Mouse (Mus musculus): Measurements from ENCODE around the gene Top1. TPM values are rescaled to one million over a fixed set of nuclear protein-coding genes. Genes with fewer than 3 reads are reported as not detected.
A peak's percentile ranks its signal among the peaks of the same experiment; 100 is the strongest.

The Top1 gene
- polyA plus RNA-seq, 1 experiment from 2014 or later: 122 TPM

DNA sequence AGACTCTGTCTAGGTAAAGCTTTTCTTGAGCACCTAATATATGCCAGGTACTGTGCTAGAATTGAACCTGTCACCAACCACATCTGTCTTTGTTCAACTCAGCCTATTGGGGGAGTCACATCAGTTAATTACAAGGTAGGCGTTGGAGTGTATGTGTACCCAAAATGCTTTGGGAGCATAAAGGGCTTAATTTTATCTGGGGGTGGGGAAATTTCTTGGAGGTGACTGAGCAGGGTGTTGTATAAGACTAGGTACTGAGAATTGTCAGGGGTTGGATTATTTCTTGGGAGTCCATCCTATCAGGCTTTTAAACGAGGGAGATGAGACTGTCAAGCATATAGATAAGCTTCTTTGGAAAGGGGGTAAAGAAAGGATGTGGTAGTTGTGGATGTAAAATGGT is 2.4 kb downstream of the Top1 start:
- H3K4me2 ChIP-seq (ENCODE audit: low read depth, severe bottlenecking): peak overlapping the region; percentile 69
- 52% methylated on average over 2 of the region's 2 CpGs for WGBS
- H3K36me3 ChIP-seq (ENCODE audit: control insufficient read depth, insufficient read depth, low read length): peaks cover 3% of the 10 kb centered on the region; the same call in 1 of the 2 replicates
- no peaks in the 10 kb centered on the region for H3K9me3 ChIP-seq (ENCODE audit: control insufficient read depth, low read length)
- no peak for ATAC-seq (ENCODE audit: insufficient number of reproducible peaks, low FRiP score, low TSS enrichment, low read depth)
- 0 out of 2 replicates have a peak overlapping the region, but pooled peaks have one; percentile 17 for H3K9ac ChIP-seq (ENCODE audit: low read length)
- no peaks in the 10 kb centered on the region for H3K27me3 ChIP-seq (ENCODE audit: control insufficient read depth, insufficient read depth, low read length)
- peak overlapping the region; percentile 98 for H3K4me3 ChIP-seq (ENCODE audit: low read depth, low read length)
- DNase-seq (ENCODE audit: low spot score): no peak
- H3K4me1 ChIP-seq (ENCODE audit: control insufficient read depth, insufficient read depth, low read length): peaks cover 11% of the 10 kb centered on the region
- H3K27ac ChIP-seq (replicated peaks; ENCODE audit: low read depth, low read length): no peak overlapping the region

GRCm38 (mm10) chr2:160649072-160649471 is 3.4 kb downstream of the Top1 start:
- Histone ChIP-seq H3K4me3 (ENCODE audit: low read depth, low read length) (no peak overlapping the region), H3K27ac (replicated peaks; ENCODE audit: low read depth, low read length) (no peak overlapping the region), H3K9ac (ENCODE audit: low read length) (no peak overlapping the region), H3K36me3 (ENCODE audit: control insufficient read depth, insufficient read depth, low read length) (peaks cover 6% of the 10 kb centered on the region; the same call in 1 of the 2 replicates), H3K9me3 (ENCODE audit: control insufficient read depth, low read length) (no peaks in the 10 kb centered on the region), H3K4me1 (ENCODE audit: control insufficient read depth, insufficient read depth, low read length) (peaks cover 11% of the 10 kb centered on the region), H3K4me2 (ENCODE audit: low read depth, severe bottlenecking) (peak overlapping the region; percentile 13; the same call in 1 of the 2 replicates), H3K27me3 (ENCODE audit: control insufficient read depth, insufficient read depth, low read length) (no peaks in the 10 kb centered on the region)
- DNase-seq (ENCODE audit: low spot score) (no peak), ATAC-seq (ENCODE audit: insufficient number of reproducible peaks, low FRiP score, low TSS enrichment, low read depth) (no peak)
- WGBS: 90% methylated on average over 2 of the region's 2 CpGs

DNA sequence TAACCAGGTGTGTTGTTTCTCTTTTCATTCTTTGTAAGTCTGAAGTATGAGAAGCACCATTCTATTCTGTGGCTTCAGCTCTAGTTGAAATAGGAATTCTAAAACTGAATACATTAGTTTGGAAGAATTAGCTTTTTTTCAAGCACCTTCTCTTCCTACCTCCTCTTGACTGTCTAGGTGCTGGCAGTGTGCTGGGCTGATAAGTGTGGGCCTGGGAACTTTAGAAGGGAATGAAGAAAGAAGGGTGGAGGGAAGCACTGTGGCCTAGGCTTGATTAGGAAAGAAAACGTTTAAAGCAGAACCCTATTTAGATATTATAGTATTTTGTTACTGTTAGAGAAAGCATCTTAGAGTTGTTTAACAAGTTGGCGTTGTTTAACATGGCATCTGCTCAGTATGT is 5.5 kb downstream of the Top1 start:
- Histone ChIP-seq H3K4me2 (ENCODE audit: low read depth, severe bottlenecking) (no peak overlapping the region), H3K9ac (ENCODE audit: low read length) (no peak overlapping the region), H3K4me1 (ENCODE audit: control insufficient read depth, insufficient read depth, low read length) (peaks cover 11% of the 10 kb centered on the region), H3K9me3 (ENCODE audit: control insufficient read depth, low read length) (no peaks in the 10 kb centered on the region), H3K27ac (replicated peaks; ENCODE audit: low read depth, low read length) (no peak overlapping the region), H3K4me3 (ENCODE audit: low read depth, low read length) (no peak overlapping the region), H3K36me3 (ENCODE audit: control insufficient read depth, insufficient read depth, low read length) (peaks cover 14% of the 10 kb centered on the region), H3K27me3 (ENCODE audit: control insufficient read depth, insufficient read depth, low read length) (no peaks in the 10 kb centered on the region)
- 80% methylated on average over 2 of the region's 2 CpGs for WGBS
- ATAC-seq (ENCODE audit: insufficient number of reproducible peaks, low FRiP score, low TSS enrichment, low read depth) (no peak), DNase-seq (ENCODE audit: low spot score) (no peak)

- H3K9ac ChIP-seq (ENCODE audit: low read length): no peak overlapping the region
- H3K4me2 ChIP-seq (ENCODE audit: low read depth, severe bottlenecking): no peak overlapping the region
- no peak overlapping the region for H3K4me3 ChIP-seq (ENCODE audit: low read depth, low read length)
- no peak for ATAC-seq (ENCODE audit: insufficient number of reproducible peaks, low FRiP score, low TSS enrichment, low read depth)
- peaks cover 14% of the 10 kb centered on the region for H3K36me3 ChIP-seq (ENCODE audit: control insufficient read depth, insufficient read depth, low read length)
- H3K27me3 ChIP-seq (ENCODE audit: control insufficient read depth, insufficient read depth, low read length): no peaks in the 10 kb centered on the region
- H3K9me3 ChIP-seq (ENCODE audit: control insufficient read depth, low read length): no peaks in the 10 kb centered on the region
- H3K27ac ChIP-seq (replicated peaks; ENCODE audit: low read depth, low read length): no peak overlapping the region
- no peak for DNase-seq (ENCODE audit: low spot score)
- H3K4me1 ChIP-seq (ENCODE audit: control insufficient read depth, insufficient read depth, low read length): peaks cover 3% of the 10 kb centered on the region
- WGBS: 91% methylated on average over 2 of the region's 2 CpGs
These were observed 7.5 kb downstream of the Top1 start for GRCm38 (mm10) chr2:160653218-160653617.

GRCm38 (mm10) chr2:160655561-160655960 is 9.9 kb downstream of the Top1 start:
- 100% methylated on average over 1 of the region's 1 CpGs for WGBS
- DNase-seq (ENCODE audit: low spot score) (no peak), ATAC-seq (ENCODE audit: insufficient number of reproducible peaks, low FRiP score, low TSS enrichment, low read depth) (no peak)
- Histone ChIP-seq H3K4me1 (ENCODE audit: control insufficient read depth, insufficient read depth, low read length) (no peaks in the 10 kb centered on the region), H3K4me2 (ENCODE audit: low read depth, severe bottlenecking) (no peak overlapping the region), H3K27me3 (ENCODE audit: control insufficient read depth, insufficient read depth, low read length) (no peaks in the 10 kb centered on the region), H3K4me3 (ENCODE audit: low read depth, low read length) (no peak overlapping the region), H3K27ac (replicated peaks; ENCODE audit: low read depth, low read length) (no peak overlapping the region), H3K9ac (ENCODE audit: low read length) (no peak overlapping the region), H3K9me3 (ENCODE audit: control insufficient read depth, low read length) (no peaks in the 10 kb centered on the region), H3K36me3 (ENCODE audit: control insufficient read depth, insufficient read depth, low read length) (peaks cover 14% of the 10 kb centered on the region)

GRCm38 (mm10) chr2:160656234-160656633 is 10.5 kb downstream of the Top1 start:
- Histone ChIP-seq H3K36me3 (ENCODE audit: control insufficient read depth, insufficient read depth, low read length) (peaks cover 14% of the 10 kb centered on the region), H3K4me3 (ENCODE audit: low read depth, low read length) (no peak overlapping the region), H3K9me3 (ENCODE audit: control insufficient read depth, low read length) (no peaks in the 10 kb centered on the region), H3K27ac (replicated peaks; ENCODE audit: low read depth, low read length) (no peak overlapping the region), H3K4me2 (ENCODE audit: low read depth, severe bottlenecking) (no peak overlapping the region), H3K4me1 (ENCODE audit: control insufficient read depth, insufficient read depth, low read length) (no peaks in the 10 kb centered on the region), H3K9ac (ENCODE audit: low read length) (no peak overlapping the region), H3K27me3 (ENCODE audit: control insufficient read depth, insufficient read depth, low read length) (no peaks in the 10 kb centered on the region)
- no peak for ATAC-seq (ENCODE audit: insufficient number of reproducible peaks, low FRiP score, low TSS enrichment, low read depth)
- WGBS: 95% methylated on average over 1 of the region's 1 CpGs
- no peak for DNase-seq (ENCODE audit: low spot score)

DNA sequence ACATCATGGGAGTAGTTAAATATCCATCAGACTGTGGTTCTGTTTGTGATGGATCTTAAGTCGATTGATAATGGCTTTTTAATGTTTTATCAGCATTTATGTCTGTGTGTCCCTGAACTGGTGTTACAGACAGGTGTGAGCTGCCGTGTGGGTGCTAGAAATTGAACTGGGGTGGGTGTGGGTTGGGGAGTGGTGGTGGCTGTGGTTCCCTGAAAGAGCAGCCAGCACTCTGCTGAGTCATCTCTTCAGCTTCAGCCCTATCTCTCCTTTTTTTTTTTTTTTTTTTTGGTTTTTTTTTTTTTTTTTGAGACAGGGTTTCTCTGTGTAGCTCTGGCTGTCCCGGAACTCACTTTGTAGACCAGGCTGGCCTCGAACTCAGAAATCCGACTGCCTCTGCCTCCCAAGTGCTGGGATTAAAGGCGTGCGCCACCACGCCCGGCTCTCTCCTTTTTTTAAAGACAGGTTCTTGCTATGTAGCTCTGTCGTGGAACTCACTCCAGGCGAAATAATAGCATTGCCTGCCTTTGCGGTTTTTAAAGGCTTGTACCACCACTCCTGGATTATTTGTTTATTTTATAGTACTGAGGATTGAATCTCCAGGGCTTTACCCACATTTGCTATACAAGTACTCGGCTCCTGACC is 12.2 kb downstream of the Top1 start:
- Histone ChIP-seq H3K27ac (replicated peaks; ENCODE audit: low read depth, low read length) (no peak overlapping the region), H3K9me3 (ENCODE audit: control insufficient read depth, low read length) (no peaks in the 10 kb centered on the region), H3K4me2 (ENCODE audit: low read depth, severe bottlenecking) (no peak overlapping the region), H3K36me3 (ENCODE audit: control insufficient read depth, insufficient read depth, low read length) (peaks cover 11% of the 10 kb centered on the region), H3K27me3 (ENCODE audit: control insufficient read depth, insufficient read depth, low read length) (no peaks in the 10 kb centered on the region), H3K4me1 (ENCODE audit: control insufficient read depth, insufficient read depth, low read length) (no peaks in the 10 kb centered on the region), H3K9ac (ENCODE audit: low read length) (no peak overlapping the region), H3K4me3 (ENCODE audit: low read depth, low read length) (no peak overlapping the region)
- DNase-seq (ENCODE audit: low spot score): no peak
- ATAC-seq (ENCODE audit: insufficient number of reproducible peaks, low FRiP score, low TSS enrichment, low read depth): no peak
- WGBS: 95% methylated on average over 13 of the region's 13 CpGs

DNA sequence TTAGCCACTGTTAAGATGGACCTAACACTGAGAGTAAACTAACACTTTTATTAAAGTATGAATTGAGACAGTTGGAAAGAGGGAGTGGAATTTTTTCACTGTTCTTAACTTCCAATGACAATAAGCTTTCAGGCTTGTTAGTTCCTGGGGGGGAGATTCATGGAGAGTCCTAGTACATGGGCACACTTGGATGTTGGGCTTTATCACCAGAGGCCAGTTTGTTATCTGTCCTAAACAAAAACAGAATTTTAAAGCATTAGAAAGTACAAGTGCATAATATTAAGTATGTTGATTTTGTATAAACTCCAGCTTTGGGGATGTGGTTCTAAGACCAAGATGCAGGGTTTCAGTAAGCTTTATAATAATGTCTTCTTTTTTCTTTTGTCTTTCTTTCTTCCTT is 13.1 kb downstream of the Top1 start:
- Histone ChIP-seq H3K9me3 (ENCODE audit: control insufficient read depth, low read length) (no peaks in the 10 kb centered on the region), H3K36me3 (ENCODE audit: control insufficient read depth, insufficient read depth, low read length) (peaks cover 7% of the 10 kb centered on the region), H3K27ac (replicated peaks; ENCODE audit: low read depth, low read length) (no peak overlapping the region), H3K4me1 (ENCODE audit: control insufficient read depth, insufficient read depth, low read length) (no peaks in the 10 kb centered on the region), H3K4me2 (ENCODE audit: low read depth, severe bottlenecking) (no peak overlapping the region), H3K4me3 (ENCODE audit: low read depth, low read length) (no peak overlapping the region), H3K9ac (ENCODE audit: low read length) (no peak overlapping the region), H3K27me3 (ENCODE audit: control insufficient read depth, insufficient read depth, low read length) (no peaks in the 10 kb centered on the region)
- ATAC-seq (ENCODE audit: insufficient number of reproducible peaks, low FRiP score, low TSS enrichment, low read depth) (no peak), DNase-seq (ENCODE audit: low spot score) (no peak)

DNA sequence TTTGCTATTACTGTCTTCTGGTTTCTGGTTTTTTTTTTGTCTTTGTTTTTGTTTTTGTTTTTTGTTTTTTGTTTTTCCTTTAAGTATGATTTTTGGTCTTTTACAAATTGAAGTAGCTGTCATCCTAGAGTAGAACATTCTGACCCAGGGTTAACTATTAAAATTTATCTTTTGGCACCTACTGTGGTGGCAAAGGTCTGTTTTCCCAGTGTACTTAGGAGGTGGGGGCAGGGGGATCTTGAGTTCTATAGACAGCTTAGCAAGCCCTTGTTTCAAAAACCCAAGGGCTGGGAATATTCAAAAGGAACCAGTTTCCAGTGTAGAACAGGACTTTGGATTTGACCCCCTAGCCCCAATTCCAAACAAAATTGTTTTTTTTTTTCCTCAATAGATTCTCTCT is 18.7 kb downstream of the Top1 start:
- Histone ChIP-seq H3K4me3 (ENCODE audit: low read depth, low read length) (no peak overlapping the region), H3K4me2 (ENCODE audit: low read depth, severe bottlenecking) (no peak overlapping the region), H3K36me3 (ENCODE audit: control insufficient read depth, insufficient read depth, low read length) (no peaks in the 10 kb centered on the region), H3K9ac (ENCODE audit: low read length) (no peak overlapping the region), H3K4me1 (ENCODE audit: control insufficient read depth, insufficient read depth, low read length) (no peaks in the 10 kb centered on the region), H3K27me3 (ENCODE audit: control insufficient read depth, insufficient read depth, low read length) (no peaks in the 10 kb centered on the region), H3K27ac (replicated peaks; ENCODE audit: low read depth, low read length) (no peak overlapping the region), H3K9me3 (ENCODE audit: control insufficient read depth, low read length) (no peaks in the 10 kb centered on the region)
- DNase-seq (ENCODE audit: low spot score) (no peak), ATAC-seq (ENCODE audit: insufficient number of reproducible peaks, low FRiP score, low TSS enrichment, low read depth) (no peak)
